Mouse (Mus musculus): ENCODE measurements around the gene Snx11.

GRCm38 (mm10) chr11:96730327-96730726 lies 47.0 kb downstream of the Snx11 start:
- TF ChIP-seq MYOG (IDR thresholded peaks at IDR 0.05; ENCODE audit: control insufficient read depth, extremely low read depth, insufficient read length) (no peak), CTCF (IDR thresholded peaks at IDR 0.05; ENCODE audit: control insufficient read depth, insufficient read depth, insufficient read length) (no peak)
